Mouse (Mus musculus) 416B (cell line): ENCODE results near the gene Map3k11.
A peak's percentile ranks its signal among the peaks of the same experiment; 100 is the strongest.

Experiments used
- DNase-seq: peaks from one replicate; pipeline ENCODE4 v3.0.0; 2011; ENCODE audit warnings: low read depth

Map3k11 gene

DNA sequence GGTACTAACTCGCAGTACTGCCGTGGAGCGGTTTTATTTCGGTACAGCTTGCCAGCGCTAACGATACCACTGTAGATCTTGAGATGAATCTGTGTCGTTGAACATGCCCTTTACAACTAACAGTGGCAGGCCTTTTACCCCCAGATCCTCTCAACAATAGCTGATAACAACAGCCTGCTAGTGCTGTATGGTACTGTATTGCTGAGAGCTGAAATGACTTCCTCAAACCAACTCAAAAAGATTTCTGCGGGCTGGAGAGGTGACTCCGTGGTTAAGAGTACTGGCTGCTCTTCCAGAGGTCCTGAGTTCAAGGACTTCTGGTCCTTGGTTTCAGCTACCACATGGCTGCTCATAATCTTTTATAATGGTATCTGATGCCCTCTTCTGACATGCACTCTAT, 45.8 kb downstream of the Map3k11 start:
- DNase-seq = no peak

GRCm38 (mm10) chr19:5739446-5739845, 50.9 kb downstream of the Map3k11 start:
- no peak for DNase-seq

GRCm38 (mm10) chr19:5740320-5741317, 52.1 kb downstream of the Map3k11 start, which contains the start of gene Ltbp3:
Gene Ltbp3, plus strand, starts transcription at chr19:5740904.
- no peak for DNase-seq

DNA sequence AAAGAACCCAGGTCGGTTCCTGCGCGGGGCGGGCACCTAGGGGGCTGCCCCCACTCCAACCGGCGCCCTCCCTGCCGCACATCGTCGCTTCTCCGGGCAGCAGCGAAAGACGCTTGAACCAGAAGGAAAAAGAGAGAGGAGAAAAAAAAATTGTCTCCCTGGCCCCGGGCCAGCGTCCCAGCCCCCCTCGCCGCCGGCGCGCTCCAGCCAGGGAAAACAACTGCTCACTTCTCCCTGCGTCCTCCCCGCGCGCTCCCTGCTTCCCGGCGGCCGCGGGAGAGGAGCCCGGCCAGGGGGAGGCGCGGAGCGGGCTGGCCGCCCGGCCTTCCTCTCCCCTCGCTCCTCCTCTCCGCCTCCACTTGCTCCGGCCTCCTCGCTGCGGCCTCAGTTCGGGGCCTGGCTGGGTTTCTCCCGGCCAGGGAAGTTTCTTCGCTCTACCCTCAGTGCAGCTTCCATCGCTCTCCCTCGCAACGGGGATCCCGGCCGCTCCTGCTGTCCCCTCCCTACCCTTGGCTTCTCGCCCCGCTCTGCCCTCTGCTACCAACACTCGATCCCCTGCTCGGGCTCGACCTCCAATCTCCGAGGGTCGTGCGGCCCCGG, 53.2 kb downstream of the Map3k11 start:
- DNase-seq = peak; percentile 21

GRCm38 (mm10) chr19:5742241-5742641, 53.7 kb downstream of the Map3k11 start:
- no peak for DNase-seq

- peak; percentile 94 for DNase-seq
Measured at GRCm38 (mm10) chr19:5743576-5743975, 55.0 kb downstream of the Map3k11 start.

GRCm38 (mm10) chr19:5745756-5746710, 57.5 kb downstream of the Map3k11 start:
- no peak for DNase-seq

DNA sequence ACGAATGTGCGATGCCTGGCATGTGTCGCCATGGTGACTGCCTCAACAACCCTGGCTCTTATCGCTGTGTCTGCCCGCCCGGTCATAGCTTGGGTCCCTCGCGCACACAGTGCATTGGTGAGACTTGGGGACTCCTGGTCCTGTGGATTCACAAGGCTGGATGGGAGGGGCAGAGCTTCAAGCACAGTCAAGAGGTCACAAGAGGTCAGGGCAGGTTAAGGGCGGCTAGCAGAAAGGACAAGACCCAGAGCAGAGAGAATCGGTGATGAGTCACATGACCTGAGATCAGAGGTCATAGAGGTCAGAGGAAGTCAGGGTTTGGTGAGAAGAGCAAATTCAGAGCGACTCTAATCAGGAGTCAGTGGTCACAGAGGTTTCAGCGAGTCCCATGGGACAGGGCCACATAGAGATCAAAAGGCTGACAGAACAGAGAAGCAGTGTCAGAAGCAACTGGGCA, 58.4 kb downstream of the Map3k11 start:
- no peak for DNase-seq

- DNase-seq = peak; percentile 39
Measured at GRCm38 (mm10) chr19:5749476-5749875, 60.9 kb downstream of the Map3k11 start.

GRCm38 (mm10) chr19:5750951-5751350, 62.4 kb downstream of the Map3k11 start:
- DNase-seq = no peak

DNA sequence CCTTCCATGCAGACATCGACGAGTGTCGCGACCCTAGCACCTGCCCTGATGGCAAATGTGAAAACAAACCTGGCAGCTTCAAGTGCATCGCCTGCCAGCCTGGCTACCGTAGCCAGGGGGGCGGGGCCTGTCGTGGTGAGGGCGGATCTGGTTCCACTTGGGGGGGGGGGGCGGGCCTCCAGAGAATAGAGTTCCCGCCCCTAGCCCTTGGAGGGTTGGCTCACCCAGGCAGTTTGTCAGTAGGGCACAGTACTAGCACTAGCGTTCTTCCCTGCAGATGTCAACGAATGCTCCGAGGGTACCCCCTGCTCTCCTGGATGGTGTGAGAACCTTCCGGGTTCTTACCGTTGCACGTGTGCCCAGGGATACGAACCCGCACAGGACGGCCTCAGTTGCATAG, 63.2 kb downstream of the Map3k11 start:
- no peak for DNase-seq
